Mouse (Mus musculus) inflammation-experienced regulatory T-cells, adult 6 months (primary cell): ENCODE results near the gene Mfsd12. TPM values are rescaled to one million over a fixed set of nuclear protein-coding genes. Genes with fewer than 3 reads are reported as not detected.

Source experiments
- polyA plus RNA-seq, 3 experiments: library from polyadenylated mRNA; unstranded; fragments of 100-300 nt; shearing (Covaris generic); gene quantifications; one replicate each; pipeline ENCODE4 v1.2.1; 2017

Mfsd12 gene
- polyA plus RNA-seq, 3 experiments from 2014 or later: 1.6 to 2.1 (median 1.9) TPM

Other genes with a start within 250 kb of the Mfsd12 start
- gene Zbtb7a, start 222.3 kb upstream of the Mfsd12 start, polyA plus RNA-seq: 10 to 100 TPM in 1 of 3 experiments, 1 to 10 TPM in 2; 8.5 to 10.8 (median 9.3) TPM
- gene Pias4, start 189.6 kb upstream of the Mfsd12 start, polyA plus RNA-seq: 10 to 100 TPM; 15.4 to 21.5 (median 17.1) TPM
- 1,000 to 10,000 TPM in 1 of 3 experiments, 100 to 1,000 TPM in 2; 925 to 1,158 (median 972) TPM for gene Eef2, start 180.9 kb upstream of the Mfsd12 start, polyA plus RNA-seq
- gene Dapk3, start 174.5 kb upstream of the Mfsd12 start, polyA plus RNA-seq: 1 to 10 TPM; 3.1 to 5.4 (median 3.6) TPM
- gene 4930442H23Rik, start 173.6 kb upstream of the Mfsd12 start, polyA plus RNA-seq: not detected
- under 1 TPM in 2 of 3 experiments, not detected in 1; 0.17 to 0.28 TPM for gene Nmrk2, start 155.4 kb upstream of the Mfsd12 start, polyA plus RNA-seq
- 10 to 100 TPM in 1 of 3 experiments, 1 to 10 TPM in 2; 4.8 to 12.6 (median 5.1) TPM for gene Atcay, start 126.7 kb upstream of the Mfsd12 start, polyA plus RNA-seq
- gene Zfr2, start 124.3 kb upstream of the Mfsd12 start, polyA plus RNA-seq: 1 to 10 TPM in 1 of 3 experiments, under 1 TPM in 2; 0.20 to 1.0 (median 0.37) TPM
- 10 to 100 TPM; 30.1 to 68.1 (median 64.4) TPM for gene Matk, start 104.6 kb upstream of the Mfsd12 start, polyA plus RNA-seq
- gene Mrpl54, start 90.6 kb upstream of the Mfsd12 start, polyA plus RNA-seq: 100 to 1,000 TPM; 111 to 148 (median 127) TPM
- 10 to 100 TPM in 2 of 3 experiments, 1 to 10 TPM in 1; 9.9 to 12.4 (median 12.3) TPM for gene Apba3, start 90.5 kb upstream of the Mfsd12 start, polyA plus RNA-seq
- 1 to 10 TPM; 1.7 to 3.2 (median 1.9) TPM for gene Tjp3, start 65.9 kb upstream of the Mfsd12 start, polyA plus RNA-seq
- 10 to 100 TPM; 10.7 to 15.9 (median 14.4) TPM for gene Pip5k1c, start 64.5 kb upstream of the Mfsd12 start, polyA plus RNA-seq
- 1 to 10 TPM; 2.9 to 6.5 (median 4.1) TPM for gene Cactin, start 36.4 kb upstream of the Mfsd12 start, polyA plus RNA-seq
- 10 to 100 TPM in 2 of 3 experiments, 1 to 10 TPM in 1; 10.0 to 21.7 (median 17.0) TPM for gene Tbxa2r, start 28.8 kb upstream of the Mfsd12 start, polyA plus RNA-seq
- under 1 TPM in 1 of 3 experiments, not detected in 2; 0.12 TPM for gene Gipc3, start 14.2 kb upstream of the Mfsd12 start, polyA plus RNA-seq
- 10 to 100 TPM; 17.1 to 20.4 (median 17.8) TPM for gene Hmg20b, start 7.0 kb upstream of the Mfsd12 start, polyA plus RNA-seq
- 1 to 10 TPM in 1 of 3 experiments, under 1 TPM in 2; 0.26 to 1.7 (median 0.96) TPM for gene 4930404N11Rik, start 8.3 kb downstream of the Mfsd12 start, polyA plus RNA-seq
- 10 to 100 TPM; 10.7 to 27.1 (median 13.4) TPM for gene Fzr1, start 21.0 kb downstream of the Mfsd12 start, polyA plus RNA-seq
- 10 to 100 TPM in 2 of 3 experiments, 1 to 10 TPM in 1; 9.2 to 17.9 (median 10.9) TPM for gene Dohh, start 26.9 kb downstream of the Mfsd12 start, polyA plus RNA-seq
- gene Gm48551, start 27.0 kb downstream of the Mfsd12 start, polyA plus RNA-seq: 1 to 10 TPM in 2 of 3 experiments, under 1 TPM in 1; 0.60 to 1.9 (median 1.1) TPM
- gene Gm48552, start 31.5 kb downstream of the Mfsd12 start, polyA plus RNA-seq: 1 to 10 TPM in 1 of 3 experiments, not detected in 2; 3.1 TPM
- gene Smim24, start 35.6 kb downstream of the Mfsd12 start, polyA plus RNA-seq: 10 to 100 TPM in 1 of 3 experiments, 1 to 10 TPM in 2; 4.4 to 10.7 (median 9.8) TPM
- 10 to 100 TPM; 13.8 to 17.2 (median 15.0) TPM for gene Nfic, start 98.1 kb downstream of the Mfsd12 start, polyA plus RNA-seq
- gene Celf5, start 125.2 kb downstream of the Mfsd12 start, polyA plus RNA-seq: 1 to 10 TPM; 1.1 to 1.4 (median 1.2) TPM
- gene Ncln, start 138.9 kb downstream of the Mfsd12 start, polyA plus RNA-seq: 10 to 100 TPM; 34.3 to 41.1 (median 36.9) TPM
- 10 to 100 TPM; 49.1 to 93.2 (median 50.3) TPM for gene S1pr4, start 142.6 kb downstream of the Mfsd12 start, polyA plus RNA-seq
- gene Gna15, start 166.7 kb downstream of the Mfsd12 start, polyA plus RNA-seq: 100 to 1,000 TPM in 1 of 3 experiments, 10 to 100 TPM in 2; 23.1 to 102 (median 24.3) TPM
- 10 to 100 TPM; 26.5 to 29.4 (median 28.7) TPM for gene Gna11, start 187.7 kb downstream of the Mfsd12 start, polyA plus RNA-seq
- gene Aes, start 202.0 kb downstream of the Mfsd12 start, polyA plus RNA-seq: 100 to 1,000 TPM in 2 of 3 experiments, 10 to 100 TPM in 1; 82.5 to 118 (median 109) TPM
- gene Tle2, start 217.1 kb downstream of the Mfsd12 start, polyA plus RNA-seq: 1 to 10 TPM in 2 of 3 experiments, not detected in 1; 1.4 TPM
- 1 to 10 TPM in 2 of 3 experiments, under 1 TPM in 1; 0.99 to 1.9 (median 1.7) TPM for gene Tle6, start 243.6 kb downstream of the Mfsd12 start, polyA plus RNA-seq
- 1 to 10 TPM in 2 of 3 experiments, under 1 TPM in 1; 0.69 to 5.2 (median 4.1) TPM for gene BC025920, start 248.8 kb downstream of the Mfsd12 start, polyA plus RNA-seq